Mouse (Mus musculus): ENCODE measurements around the gene Gen1.
A peak's percentile ranks its signal among the peaks of the same experiment; 100 is the strongest.

Gene Gen1

GRCm38 (mm10) chr12:11223090-11223489, 42.5 kb downstream of the Gen1 start:
- DNase-seq (ENCODE audit: low spot score) = no peak

- no peak for DNase-seq (ENCODE audit: low spot score)
Measured at GRCm38 (mm10) chr12:11222566-11222965, 43.0 kb downstream of the Gen1 start.

GRCm38 (mm10) chr12:11221524-11222330, 43.9 kb downstream of the Gen1 start:
- DNase-seq (ENCODE audit: low spot score) = no peak

- no peak for DNase-seq (ENCODE audit: low spot score)
Measured at GRCm38 (mm10) chr12:11217726-11218250, 47.8 kb downstream of the Gen1 start.

GRCm38 (mm10) chr12:11216454-11216853, 49.1 kb downstream of the Gen1 start:
- DNase-seq (ENCODE audit: low spot score) = no peak

GRCm38 (mm10) chr12:11215555-11215954, 50.0 kb downstream of the Gen1 start:
- DNase-seq (ENCODE audit: low spot score) = no peak

- no peak for DNase-seq (ENCODE audit: low spot score)
Measured at GRCm38 (mm10) chr12:11214776-11215175, 50.8 kb downstream of the Gen1 start.

- DNase-seq (ENCODE audit: low spot score) = peak; percentile 7
Measured at GRCm38 (mm10) chr12:11212881-11213280, 52.7 kb downstream of the Gen1 start.

GRCm38 (mm10) chr12:11210361-11210760, 55.2 kb downstream of the Gen1 start:
- DNase-seq (ENCODE audit: low spot score) = no peak

GRCm38 (mm10) chr12:11209636-11210035, 56.0 kb downstream of the Gen1 start:
- no peak for DNase-seq (ENCODE audit: low spot score)

GRCm38 (mm10) chr12:11208872-11209271, 56.7 kb downstream of the Gen1 start, which contains the start of gene Msgn1:
Gene Msgn1, minus strand, starts transcription at chr12:11208972.
- DNase-seq (ENCODE audit: low spot score) = no peak

- no peak for DNase-seq (ENCODE audit: low spot score)
Measured at GRCm38 (mm10) chr12:11206321-11206720, 59.3 kb downstream of the Gen1 start.

GRCm38 (mm10) chr12:11203694-11204665, 61.6 kb downstream of the Gen1 start:
- peak; percentile 13 for DNase-seq (ENCODE audit: low spot score)

GRCm38 (mm10) chr12:11202476-11202875, 63.1 kb downstream of the Gen1 start:
- no peak for DNase-seq (ENCODE audit: low spot score)

GRCm38 (mm10) chr12:11200711-11201110, 64.9 kb downstream of the Gen1 start:
- DNase-seq (ENCODE audit: low spot score) = no peak

GRCm38 (mm10) chr12:11198551-11198950, 67.0 kb downstream of the Gen1 start:
- no peak for DNase-seq (ENCODE audit: low spot score)

GRCm38 (mm10) chr12:11198026-11198425, 67.6 kb downstream of the Gen1 start:
- no peak for DNase-seq (ENCODE audit: low spot score)

GRCm38 (mm10) chr12:11196830-11197229, 68.8 kb downstream of the Gen1 start:
- DNase-seq (ENCODE audit: low spot score) = no peak

- DNase-seq (ENCODE audit: low spot score) = peak; percentile 35
Measured at GRCm38 (mm10) chr12:11196142-11196597, 69.4 kb downstream of the Gen1 start.

- peak; percentile 24 for DNase-seq (ENCODE audit: low spot score)
Measured at GRCm38 (mm10) chr12:11195031-11195430, 70.6 kb downstream of the Gen1 start.
